Mouse (Mus musculus) CH12.LX (cell line): ENCODE results near the gene Cotl1. TPM values are rescaled to one million over a fixed set of nuclear protein-coding genes. Genes with fewer than 3 reads are reported as not detected.
A peak's percentile ranks its signal among the peaks of the same experiment; 100 is the strongest.

Experiments used
- DNase-seq: peaks from one replicate; pipeline ENCODE4 v3.0.0-alpha.2; 2013; ENCODE audit errors: extremely low read depth
- H3K27ac ChIP-seq: 2 replicates; pipeline ENCODE4 v1.5.1; 2012; ENCODE audit warnings: low read depth, mild to moderate bottlenecking, control low read depth, moderate library complexity; ENCODE audit not compliant: insufficient read depth
- H3K27me3 ChIP-seq: replicated peaks from 2 replicates; pipeline ENCODE3; 2012; ENCODE audit warnings: inconsistent platforms
- H3K36me3 ChIP-seq, 2 experiments: replicated peaks in 1 of 2; 2 replicates each; pipeline versions ENCODE3 to v1.6.1; 2012; ENCODE audit warnings: inconsistent platforms in 1 of 2, low read length in 1 of 2, mild to moderate bottlenecking in 1 of 2, mixed read lengths in 1 of 2, moderate library complexity in 1 of 2; ENCODE audit not compliant: control insufficient read depth in 1 of 2, insufficient read depth in 1 of 2
- H3K4me1 ChIP-seq, 2 experiments: 2 replicates each; pipeline ENCODE4 v1.6.1; 2012; ENCODE audit warnings: inconsistent platforms in 1 of 2, moderate library complexity in 1 of 2; ENCODE audit not compliant: insufficient read depth in 2 of 2, control insufficient read depth in 1 of 2
- H3K4me2 ChIP-seq: 2 replicates; pipeline ENCODE4 v1.6.1; 2012; ENCODE audit warnings: low read depth, mild to moderate bottlenecking, control low read depth; ENCODE audit not compliant: poor library complexity, insufficient read depth, severe bottlenecking
- H3K4me3 ChIP-seq, 3 experiments: fragments of 150-350 bp in 1 of 3; sonication (generic) in 1 of 3; replicated peaks in 1 of 3; 2 replicates each; pipeline versions ENCODE3 to v1.5.1; 2011 to 2012; ENCODE audit warnings: low read depth in 2 of 3, low read length in 2 of 3, mild to moderate bottlenecking in 2 of 3, moderate library complexity in 2 of 3, control low read depth in 1 of 3, improper control_type of control experiment in 1 of 3, inconsistent platforms in 1 of 3, mixed read lengths in 1 of 3; ENCODE audit not compliant: poor library complexity in 1 of 3
- H3K79me2 ChIP-seq: replicated peaks from 2 replicates; pipeline ENCODE4 v1.6.1; 2012; ENCODE audit warnings: mild to moderate bottlenecking, moderate library complexity; ENCODE audit not compliant: control insufficient read depth, poor library complexity, insufficient read depth, severe bottlenecking; ENCODE audit errors: extremely low read depth
- H3K9ac ChIP-seq: 2 replicates; pipeline ENCODE4 v1.6.1; 2012; ENCODE audit warnings: low read depth, mild to moderate bottlenecking, control low read depth, moderate library complexity; ENCODE audit not compliant: insufficient read depth
- H3K9me3 ChIP-seq: replicated peaks from 2 replicates; pipeline ENCODE3; 2012; ENCODE audit warnings: low read length, inconsistent platforms, mixed read lengths
- CHD1 ChIP-seq: IDR thresholded peaks from 2 replicates; pipeline ENCODE4 v1.6.1; 2012; ENCODE audit warnings: low read depth, low read length, improper control_type of control experiment, inconsistent platforms
- CHD2 ChIP-seq: IDR thresholded peaks from 2 replicates; pipeline ENCODE4 v1.6.1; 2011; ENCODE audit warnings: low read length, improper control_type of control experiment
- E2F4 ChIP-seq: IDR thresholded peaks from 2 replicates; pipeline ENCODE4 v1.6.1; 2011; ENCODE audit warnings: low read depth, low read length, improper control_type of control experiment; ENCODE audit not compliant: insufficient replicate concordance
- ELF1 ChIP-seq: IDR thresholded peaks from 2 replicates; pipeline ENCODE4 v1.6.1; 2014; ENCODE audit warnings: low read depth, mild to moderate bottlenecking, inconsistent platforms, low read length, improper control_type of control experiment
- EP300 ChIP-seq: IDR thresholded peaks from 2 replicates; pipeline ENCODE4 v1.6.1; 2011; ENCODE audit warnings: low read length, improper control_type of control experiment
- HCFC1 ChIP-seq: IDR thresholded peaks from 2 replicates; pipeline ENCODE4 v1.6.1; 2012; ENCODE audit warnings: low read depth, mild to moderate bottlenecking, inconsistent platforms, low read length, improper control_type of control experiment
- IRF4 ChIP-seq: IDR thresholded peaks from 2 replicates; pipeline ENCODE4 v1.6.1; 2014; ENCODE audit warnings: low read depth, mild to moderate bottlenecking, inconsistent platforms, low read length, improper control_type of control experiment
- JUN ChIP-seq: IDR thresholded peaks from 2 replicates; pipeline ENCODE4 v1.6.1; 2011; ENCODE audit warnings: low read depth, mild to moderate bottlenecking, low read length, improper control_type of control experiment, moderate library complexity; ENCODE audit not compliant: insufficient read depth
- JUND ChIP-seq: conservative IDR thresholded peaks from 2 replicates; pipeline ENCODE4 v1.6.1; 2011; ENCODE audit warnings: low read depth, low read length, improper control_type of control experiment
- MAFK ChIP-seq: IDR thresholded peaks from 2 replicates; pipeline ENCODE4 v1.6.1; 2011; ENCODE audit warnings: low read length, improper control_type of control experiment; ENCODE audit not compliant: insufficient replicate concordance
- MAX ChIP-seq: IDR thresholded peaks from 2 replicates; pipeline ENCODE4 v1.6.1; 2011; ENCODE audit warnings: low read length, improper control_type of control experiment
- MAZ ChIP-seq: IDR thresholded peaks from 2 replicates; pipeline ENCODE4 v1.6.1; 2012; ENCODE audit warnings: low read depth, mild to moderate bottlenecking, inconsistent platforms, low read length, improper control_type of control experiment, moderate library complexity
- MEF2A ChIP-seq: IDR thresholded peaks from 2 replicates; pipeline ENCODE4 v1.6.1; 2014; ENCODE audit warnings: low read depth, mild to moderate bottlenecking, inconsistent platforms, low read length, improper control_type of control experiment, borderline replicate concordance
- MXI1 ChIP-seq: IDR thresholded peaks from 2 replicates; pipeline ENCODE4 v1.6.1; 2011; ENCODE audit warnings: mild to moderate bottlenecking, low read depth, low read length, improper control_type of control experiment
- MYC ChIP-seq: IDR thresholded peaks from 2 replicates; pipeline ENCODE4 v1.6.1; 2011; ENCODE audit warnings: low read depth, mild to moderate bottlenecking, improper control_type of control experiment, low read length
- NELFE ChIP-seq: IDR thresholded peaks from 2 replicates; pipeline ENCODE4 v1.6.1; 2011; ENCODE audit warnings: low read depth, low read length, improper control_type of control experiment
- NRF1 ChIP-seq: IDR thresholded peaks from 2 replicates; pipeline ENCODE4 v1.6.1; 2014; ENCODE audit warnings: low read depth, mild to moderate bottlenecking, inconsistent platforms, low read length, improper control_type of control experiment, moderate library complexity
- POLR2A ChIP-seq: IDR thresholded peaks from 2 replicates; pipeline ENCODE4 v1.6.1; 2011; ENCODE audit warnings: low read depth, mild to moderate bottlenecking, improper control_type of control experiment, low read length
- POLR2AphosphoS2 ChIP-seq: IDR thresholded peaks from 2 replicates; pipeline ENCODE4 v1.6.1; 2011; ENCODE audit warnings: low read depth, low read length, improper control_type of control experiment
- TBP ChIP-seq: conservative IDR thresholded peaks from 2 replicates; pipeline ENCODE4 v1.6.1; 2011; ENCODE audit warnings: low read depth, low read length, improper control_type of control experiment
- TCF12 ChIP-seq: IDR thresholded peaks from 2 replicates; pipeline ENCODE4 v1.6.1; 2014; ENCODE audit warnings: low read depth, mild to moderate bottlenecking, inconsistent platforms, low read length, improper control_type of control experiment
- UBTF ChIP-seq: IDR thresholded peaks from 2 replicates; pipeline ENCODE4 v1.6.1; 2012; ENCODE audit warnings: low read depth, mild to moderate bottlenecking, inconsistent platforms, low read length, improper control_type of control experiment, moderate library complexity
- ZMIZ1 ChIP-seq: IDR thresholded peaks from 2 replicates; pipeline ENCODE4 v1.6.1; 2012; ENCODE audit warnings: low read depth, mild to moderate bottlenecking, inconsistent platforms, low read length, improper control_type of control experiment
- ZNF384 ChIP-seq: IDR thresholded peaks from 2 replicates; pipeline ENCODE4 v1.6.1; 2012; ENCODE audit warnings: low read depth, low read length, improper control_type of control experiment, inconsistent platforms
- dilution Hi-C: fragments of 300-500 bp; cut with MboI; formaldehyde crosslinking; loops from 2 replicates; pipeline ENCODE4 v1.14.3; 2020; ENCODE audit warnings: low sequenced_read_pairs; ENCODE audit not compliant: extremely low pct_unique_long_range_greater_than_20kb, extremely low pct_ligation_motif_present
- in situ Hi-C: fragments of 300-500 bp; cut with MboI; formaldehyde crosslinking; loops from 3 replicates; pipeline ENCODE4 v1.14.3; 2019; ENCODE audit warnings: low sequenced_read_pairs, low pct_ligation_motif_present, low pct_unique_long_range_greater_than_20kb, mixed read lengths
- polyA plus RNA-seq: library from polyadenylated mRNA; unstranded; fragments of >175 nt; gene quantifications from 2 replicates; pipeline ENCODE4 v1.2.1, GENCODE M21; 2012; ENCODE audit warnings: low read depth; ENCODE audit not compliant: insufficient read length
- total RNA-seq, 2 experiments: library from RNA; depleted of rRNA; stranded (reverse); fragments of 300-350 nt in 1 of 2; fragments of >200 nt in 1 of 2; gene quantifications; 2 replicates each; pipeline ENCODE4 v1.2.3; 2012 to 2014

Cotl1 gene
- 59.6 and 69.1 TPM in 2 replicates for total RNA-seq (2012; rRNA removed)
- 135 and 139 TPM in 2 replicates for total RNA-seq (2014; rRNA removed)
- 349 and 375 TPM in 2 replicates for polyA plus RNA-seq

- peak within 1 kb of the TSS; percentile 47 for H3K9ac ChIP-seq
- peaks cover 0 to 30% of the 10 kb centered on the region in 2 experiments for H3K36me3 ChIP-seq
- no peaks in the 10 kb centered on the region for H3K9me3 ChIP-seq
- no peaks in the 10 kb centered on the region for H3K79me2 ChIP-seq
- H3K4me1 ChIP-seq: peaks cover 2 to 52% of the 10 kb centered on the region in 2 experiments; a peak in 3 of 4 replicates
- no peak within 1 kb of the TSS for H3K27ac ChIP-seq
- H3K27me3 ChIP-seq: peaks cover 7% of the 10 kb centered on the region
- peak within 1 kb of the TSS; percentile 61 to 88 (median 87) for H3K4me3 ChIP-seq
- in situ Hi-C loops (loop anchor here (5.0 to 10.0 kb wide), 2 partner anchors 58 to 136 kb away; partner anchors contain the start of gene Atp2c2), dilution Hi-C loops (no loop called here)
- peak; percentile 87 for DNase-seq
- peak within 1 kb of the TSS; percentile 73 for H3K4me2 ChIP-seq
- peak; percentile 86 for TF ChIP-seq NELFE
- peak; percentile 64 for TF ChIP-seq NRF1
- peak; percentile 92 for TF ChIP-seq MAZ
- TF ChIP-seq EP300: no peak
- TF ChIP-seq MAX: peak; percentile 64
- TF ChIP-seq HCFC1: peak; percentile 32; the same call in 1 of the 2 replicates
- TF ChIP-seq JUND: no peak
- peak; percentile 60; the same call in 1 of the 2 replicates for TF ChIP-seq TBP
- peak; percentile 71 for TF ChIP-seq ZMIZ1
- TF ChIP-seq CHD1: no peak
- TF ChIP-seq MAFK: no peak
- TF ChIP-seq MXI1: peak; percentile 73
- TF ChIP-seq TCF12: peak; percentile 82
- TF ChIP-seq ZNF384: no peak
- TF ChIP-seq IRF4: 0 out of 2 replicates have a peak, but pooled peaks have one; percentile 42
- no peak for TF ChIP-seq JUN
- TF ChIP-seq E2F4: no peak
- peak; percentile 88 for TF ChIP-seq POLR2A
- no peak; the same call in 1 of the 2 replicates for TF ChIP-seq MEF2A
- peak; percentile 53; the same call in 1 of the 2 replicates for TF ChIP-seq ELF1
- TF ChIP-seq CHD2: peak; percentile 49; the same call in 1 of the 2 replicates
Measured at GRCm38 (mm10) chr8:119840275-119840808, at the start of gene Cotl1. Gene Cotl1 (minus strand): TSS chr8:119840544.

- H3K4me2 ChIP-seq: no peak overlapping the region
- peaks cover 3% of the 10 kb centered on the region for H3K27me3 ChIP-seq
- no peak overlapping the region for H3K9ac ChIP-seq
- no peaks in the 10 kb centered on the region for H3K36me3 ChIP-seq
- no peaks in the 10 kb centered on the region for H3K79me2 ChIP-seq
- no peak for DNase-seq
- no peaks in the 10 kb centered on the region for H3K9me3 ChIP-seq
- dilution Hi-C loops (no loop called here), in situ Hi-C loops (no loop called here)
- H3K4me3 ChIP-seq: no peak overlapping the region
- H3K4me1 ChIP-seq: peaks cover 0 to 2% of the 10 kb centered on the region in 2 experiments; a peak in 1 of 4 replicates
- TF ChIP-seq ZMIZ1 (no peak), MYC (no peak), POLR2AphosphoS2 (no peak), UBTF (no peak), MAX (no peak)
- H3K27ac ChIP-seq: no peak overlapping the region
Measured at GRCm38 (mm10) chr8:119888012-119888411, 47.7 kb upstream of the Cotl1 start.
